Mouse (Mus musculus): ENCODE measurements around the gene Smc4. TPM values are rescaled to one million over a fixed set of nuclear protein-coding genes. Genes with fewer than 3 reads are reported as not detected.

The Smc4 gene
- polyA plus RNA-seq, 1 experiment = 284 TPM

GRCm38 (mm10) chr3:69045400-69045703 is 40.8 kb downstream of the Smc4 start:
- Histone ChIP-seq H3K4me1 (ENCODE audit: control insufficient read depth, insufficient read depth, low read length) (no peaks in the 10 kb centered on the region), H3K27ac (ENCODE audit: insufficient read depth, low read length) (peak overlapping the region; percentile 81), H3K36me3 (ENCODE audit: control insufficient read depth, insufficient read depth, low read length, poor library complexity, severe bottlenecking) (peaks cover 23% of the 10 kb centered on the region), H3K9ac (ENCODE audit: low read depth, poor library complexity, severe bottlenecking) (peak overlapping the region; percentile 97), H3K27me3 (ENCODE audit: control insufficient read depth, insufficient read depth, low read length, poor library complexity, severe bottlenecking) (no peaks in the 10 kb centered on the region), H3K4me3 (ENCODE audit: low read depth, low read length) (peak overlapping the region; percentile 95), H3K9me3 (replicated peaks; ENCODE audit: control insufficient read depth, insufficient read depth, low read length, poor library complexity, severe bottlenecking) (no peaks in the 10 kb centered on the region; the same call in 1 of the 2 replicates)
- no peak for TF ChIP-seq EP300 (IDR thresholded peaks at IDR 0.05; ENCODE audit: insufficient read depth, low read depth, low read length)

GRCm38 (mm10) chr3:69045750-69046149 is 41.2 kb downstream of the Smc4 start:
- Histone ChIP-seq H3K36me3 (ENCODE audit: control insufficient read depth, insufficient read depth, low read length, poor library complexity, severe bottlenecking) (peaks cover 19% of the 10 kb centered on the region), H3K27me3 (ENCODE audit: control insufficient read depth, insufficient read depth, low read length, poor library complexity, severe bottlenecking) (no peaks in the 10 kb centered on the region), H3K9ac (ENCODE audit: low read depth, poor library complexity, severe bottlenecking) (peak overlapping the region; percentile 97), H3K4me1 (ENCODE audit: control insufficient read depth, insufficient read depth, low read length) (no peaks in the 10 kb centered on the region), H3K27ac (ENCODE audit: insufficient read depth, low read length) (no peak overlapping the region; the same call in 1 of the 2 replicates), H3K4me3 (ENCODE audit: low read depth, low read length) (peak overlapping the region; percentile 32), H3K9me3 (replicated peaks; ENCODE audit: control insufficient read depth, insufficient read depth, low read length, poor library complexity, severe bottlenecking) (no peaks in the 10 kb centered on the region; the same call in 1 of the 2 replicates)
- TF ChIP-seq CTCF (IDR thresholded peaks at IDR 0.05; ENCODE audit: low read depth, low read length) = no peak
- no peak for TF ChIP-seq POLR2A (IDR thresholded peaks at IDR 0.05; ENCODE audit: insufficient read depth, low read length)
- no peak for TF ChIP-seq EP300 (IDR thresholded peaks at IDR 0.05; ENCODE audit: insufficient read depth, low read depth, low read length)

DNA sequence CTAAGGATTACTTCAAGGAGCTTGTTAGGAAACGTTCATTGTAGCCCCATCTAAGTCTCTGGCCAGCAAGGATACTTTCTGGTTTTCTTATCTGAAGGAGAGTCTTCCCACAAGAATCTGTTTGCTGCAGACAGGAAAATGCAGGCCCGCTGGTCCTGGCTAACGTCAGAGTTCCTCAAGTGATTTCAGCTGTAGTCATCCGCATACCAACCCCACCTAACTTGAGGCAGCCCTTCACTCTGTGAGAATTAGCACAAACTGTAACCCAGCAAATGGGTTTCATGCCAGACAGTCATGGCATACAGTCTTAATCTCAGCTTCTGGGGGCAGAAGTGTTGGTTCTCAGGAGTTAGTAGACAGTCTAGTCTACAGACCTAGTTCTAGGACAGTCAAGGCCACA is 42.0 kb downstream of the Smc4 start:
- no peaks in the 10 kb centered on the region for H3K9me3 ChIP-seq (replicated peaks; ENCODE audit: control insufficient read depth, insufficient read depth, low read length, poor library complexity, severe bottlenecking)
- no peak overlapping the region for H3K4me3 ChIP-seq (ENCODE audit: low read depth, low read length)
- H3K27ac ChIP-seq (ENCODE audit: insufficient read depth, low read length) = no peak overlapping the region
- no peaks in the 10 kb centered on the region for H3K4me1 ChIP-seq (ENCODE audit: control insufficient read depth, insufficient read depth, low read length)
- no peaks in the 10 kb centered on the region for H3K27me3 ChIP-seq (ENCODE audit: control insufficient read depth, insufficient read depth, low read length, poor library complexity, severe bottlenecking)
- H3K9ac ChIP-seq (ENCODE audit: low read depth, poor library complexity, severe bottlenecking) = no peak overlapping the region
- no peak for TF ChIP-seq EP300 (IDR thresholded peaks at IDR 0.05; ENCODE audit: insufficient read depth, low read depth, low read length)
- TF ChIP-seq CTCF (IDR thresholded peaks at IDR 0.05; ENCODE audit: low read depth, low read length) = no peak
- no peak for TF ChIP-seq POLR2A (IDR thresholded peaks at IDR 0.05; ENCODE audit: insufficient read depth, low read length)
- H3K36me3 ChIP-seq (ENCODE audit: control insufficient read depth, insufficient read depth, low read length, poor library complexity, severe bottlenecking) = peaks cover 16% of the 10 kb centered on the region

GRCm38 (mm10) chr3:69047684-69048083 is 43.1 kb downstream of the Smc4 start:
- no peak overlapping the region for H3K4me3 ChIP-seq (ENCODE audit: low read depth, low read length)
- H3K27ac ChIP-seq (ENCODE audit: insufficient read depth, low read length) = no peak overlapping the region
- TF ChIP-seq POLR2A (IDR thresholded peaks at IDR 0.05; ENCODE audit: insufficient read depth, low read length) (no peak), EP300 (IDR thresholded peaks at IDR 0.05; ENCODE audit: insufficient read depth, low read depth, low read length) (no peak), CTCF (IDR thresholded peaks at IDR 0.05; ENCODE audit: low read depth, low read length) (no peak)
- no peaks in the 10 kb centered on the region for H3K9me3 ChIP-seq (replicated peaks; ENCODE audit: control insufficient read depth, insufficient read depth, low read length, poor library complexity, severe bottlenecking)
- H3K9ac ChIP-seq (ENCODE audit: low read depth, poor library complexity, severe bottlenecking) = no peak overlapping the region
- H3K4me1 ChIP-seq (ENCODE audit: control insufficient read depth, insufficient read depth, low read length) = no peaks in the 10 kb centered on the region
- H3K27me3 ChIP-seq (ENCODE audit: control insufficient read depth, insufficient read depth, low read length, poor library complexity, severe bottlenecking) = no peaks in the 10 kb centered on the region
- peaks cover 7% of the 10 kb centered on the region for H3K36me3 ChIP-seq (ENCODE audit: control insufficient read depth, insufficient read depth, low read length, poor library complexity, severe bottlenecking)

- Histone ChIP-seq H3K9ac (ENCODE audit: low read depth, poor library complexity, severe bottlenecking) (no peak overlapping the region), H3K4me1 (ENCODE audit: control insufficient read depth, insufficient read depth, low read length) (no peaks in the 10 kb centered on the region), H3K27me3 (ENCODE audit: control insufficient read depth, insufficient read depth, low read length, poor library complexity, severe bottlenecking) (no peaks in the 10 kb centered on the region), H3K36me3 (ENCODE audit: control insufficient read depth, insufficient read depth, low read length, poor library complexity, severe bottlenecking) (no peaks in the 10 kb centered on the region), H3K9me3 (replicated peaks; ENCODE audit: control insufficient read depth, insufficient read depth, low read length, poor library complexity, severe bottlenecking) (no peaks in the 10 kb centered on the region), H3K27ac (ENCODE audit: insufficient read depth, low read length) (no peak overlapping the region), H3K4me3 (ENCODE audit: low read depth, low read length) (no peak overlapping the region)
- TF ChIP-seq EP300 (IDR thresholded peaks at IDR 0.05; ENCODE audit: insufficient read depth, low read depth, low read length) = no peak
- TF ChIP-seq CTCF (IDR thresholded peaks at IDR 0.05; ENCODE audit: low read depth, low read length) = no peak
- TF ChIP-seq POLR2A (IDR thresholded peaks at IDR 0.05; ENCODE audit: insufficient read depth, low read length) = no peak
These were observed 44.5 kb downstream of the Smc4 start for GRCm38 (mm10) chr3:69049011-69049410.

- Histone ChIP-seq H3K4me3 (ENCODE audit: low read depth, low read length) (no peak overlapping the region), H3K27me3 (ENCODE audit: control insufficient read depth, insufficient read depth, low read length, poor library complexity, severe bottlenecking) (no peaks in the 10 kb centered on the region), H3K36me3 (ENCODE audit: control insufficient read depth, insufficient read depth, low read length, poor library complexity, severe bottlenecking) (no peaks in the 10 kb centered on the region), H3K27ac (ENCODE audit: insufficient read depth, low read length) (no peak overlapping the region), H3K4me1 (ENCODE audit: control insufficient read depth, insufficient read depth, low read length) (no peaks in the 10 kb centered on the region), H3K9me3 (replicated peaks; ENCODE audit: control insufficient read depth, insufficient read depth, low read length, poor library complexity, severe bottlenecking) (no peaks in the 10 kb centered on the region), H3K9ac (ENCODE audit: low read depth, poor library complexity, severe bottlenecking) (no peak overlapping the region)
- TF ChIP-seq POLR2A (IDR thresholded peaks at IDR 0.05; ENCODE audit: insufficient read depth, low read length) (no peak), CTCF (IDR thresholded peaks at IDR 0.05; ENCODE audit: low read depth, low read length) (no peak)
These were observed 47.4 kb downstream of the Smc4 start for GRCm38 (mm10) chr3:69051894-69052293.

Measured in ES-Bruce4 (cell line).